Mouse (Mus musculus): ENCODE measurements around the gene Tst.

Tst gene

DNA sequence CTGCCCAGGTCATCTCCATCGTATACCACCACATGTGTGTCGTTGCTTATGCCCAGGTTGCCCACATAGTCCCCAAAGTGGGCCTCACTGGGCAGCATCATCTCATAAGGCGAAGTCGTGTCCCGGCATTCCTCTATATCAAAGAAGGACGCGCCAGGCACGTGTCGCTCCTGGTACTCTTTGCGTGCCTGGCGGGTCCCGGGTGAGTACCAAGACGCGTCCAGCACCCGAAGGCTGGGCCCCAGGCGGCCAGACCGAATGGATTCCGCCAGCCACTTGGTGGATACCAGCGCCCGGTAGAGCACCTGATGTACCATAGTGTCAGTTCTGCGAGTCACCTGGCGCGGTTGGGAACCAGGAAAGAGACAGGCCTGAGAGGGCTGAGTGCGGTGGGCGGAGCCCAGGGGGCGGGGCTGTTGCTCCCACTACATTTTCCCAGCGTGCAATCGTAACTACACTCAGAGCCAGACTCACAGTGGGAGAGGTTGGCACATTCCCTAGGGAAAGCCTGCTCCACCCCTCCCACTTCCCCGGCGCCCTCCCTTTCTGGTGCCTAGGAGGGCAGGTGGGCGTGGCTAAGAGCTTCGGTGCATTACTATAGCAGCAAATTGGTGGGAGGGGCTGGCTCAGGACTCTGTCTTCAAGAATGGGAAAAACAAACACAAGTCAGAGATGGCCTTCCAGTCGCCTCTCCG is at the start of gene Tst:
Tst (minus strand) TSS at position 391 of the 695 bp plus-strand sequence.
- DNase-seq: peak; percentile 86 to 89

DNA sequence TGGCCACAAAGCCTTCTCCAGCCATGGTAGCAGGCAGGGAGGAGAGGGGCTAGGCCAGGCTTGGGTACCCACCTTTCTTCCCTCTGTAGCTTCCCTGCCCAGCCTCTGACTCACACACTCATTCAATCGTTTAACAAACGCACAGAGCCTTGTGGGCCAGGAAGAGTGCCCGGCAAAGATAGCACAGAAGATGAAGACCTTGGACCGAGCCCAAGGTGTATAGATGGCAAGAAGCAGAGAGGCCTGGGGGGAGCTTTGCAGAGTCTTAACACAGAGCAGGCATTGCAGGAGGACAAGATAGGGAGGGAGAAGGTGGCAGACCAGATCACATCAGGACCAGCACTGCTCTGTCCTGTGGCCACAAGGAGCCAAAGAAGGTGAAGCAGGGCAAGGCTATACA is 49.5 kb upstream of the Tst start:
- DNase-seq: no peak

DNA sequence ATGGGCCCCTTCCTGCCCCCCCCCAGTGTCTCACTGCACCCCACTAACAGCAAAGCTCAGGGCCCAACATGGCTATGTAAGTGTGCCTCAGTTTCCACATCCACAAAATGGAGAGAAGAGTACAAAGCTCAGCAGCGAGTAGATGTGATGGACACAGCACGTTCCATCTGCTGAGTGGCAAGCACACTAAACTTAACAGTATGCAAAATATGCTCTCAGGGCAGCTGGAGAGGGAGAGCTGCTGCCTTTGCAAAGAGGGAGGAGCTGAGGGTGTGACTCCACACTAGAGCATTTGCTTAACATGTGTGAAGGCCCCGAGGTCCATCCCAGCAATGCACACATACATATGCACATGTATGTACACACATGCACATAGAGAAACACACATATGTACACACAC is 47.2 kb upstream of the Tst start:
- no peak for DNase-seq

DNA sequence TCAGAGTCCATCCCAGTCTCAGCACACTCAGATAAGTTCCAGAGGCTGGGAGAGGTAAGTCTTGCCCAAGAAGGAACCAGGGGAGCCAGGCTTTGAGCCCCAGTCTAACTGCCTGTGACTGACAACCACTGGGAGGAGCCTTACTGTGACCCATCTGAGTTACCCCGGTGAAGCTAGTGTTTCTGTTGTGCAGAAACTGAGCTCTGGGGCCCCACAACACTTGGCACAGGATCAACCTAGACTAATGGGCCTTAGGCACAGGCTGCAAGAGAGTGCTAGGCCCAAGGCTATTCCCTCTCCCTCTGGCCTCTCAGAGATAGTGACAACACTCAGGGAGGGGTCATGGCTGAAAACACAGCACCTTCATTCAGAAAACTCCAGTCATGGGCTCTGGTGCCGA is 45.5 kb upstream of the Tst start:
- no peak for DNase-seq

DNA sequence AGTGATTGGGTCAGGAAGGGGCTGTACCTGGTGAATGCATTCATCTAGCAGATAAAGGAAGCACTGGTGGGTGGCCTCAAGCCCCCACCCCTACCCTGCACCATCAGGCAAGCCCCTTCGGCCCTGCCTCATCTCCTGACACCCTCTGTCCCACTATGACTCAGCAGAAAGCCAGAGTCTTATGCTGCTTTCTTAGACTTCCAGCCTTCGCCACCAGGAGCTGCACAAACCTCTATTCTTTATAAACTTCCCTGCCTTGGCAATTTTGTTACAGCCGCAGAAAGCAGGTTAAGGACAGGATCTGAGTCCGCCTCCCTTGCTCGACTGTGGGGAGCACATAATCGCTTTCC is 44.7 kb upstream of the Tst start:
- DNase-seq: no peak

DNA sequence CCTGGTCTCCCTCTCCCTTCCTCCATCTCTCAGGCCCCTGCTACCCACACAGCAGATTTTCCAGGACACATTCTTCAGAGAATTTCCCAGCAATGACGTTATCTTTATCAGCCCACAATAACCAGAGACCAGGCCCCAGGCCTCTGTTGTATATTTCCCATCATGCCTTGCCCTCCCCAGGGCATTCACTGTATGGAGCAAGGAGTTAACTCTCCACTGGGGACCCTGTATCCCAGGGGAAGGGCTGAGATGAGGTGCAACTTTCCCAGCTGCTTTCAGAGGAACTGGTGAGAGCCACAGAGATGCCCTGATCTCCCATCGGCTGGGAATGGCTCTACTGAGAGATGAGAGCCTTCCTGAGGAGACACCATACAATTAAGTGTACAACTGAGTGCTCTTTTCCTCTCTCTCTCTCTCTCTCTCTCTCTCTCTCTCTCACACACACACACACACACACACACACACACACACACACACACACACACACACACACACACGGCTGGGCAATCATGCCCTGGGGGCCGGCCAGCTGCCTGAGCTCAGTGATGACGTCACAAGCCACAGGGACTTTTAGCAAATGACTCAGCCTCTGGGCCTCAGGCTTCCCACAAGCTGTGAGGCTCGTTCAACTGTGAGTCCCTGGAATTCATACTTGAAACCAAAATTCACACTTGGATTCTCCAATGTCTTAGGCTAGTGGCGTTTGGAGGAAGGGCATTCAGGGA is 44.1 kb upstream of the Tst start:
- peak; percentile 20 to 58 for DNase-seq

DNA sequence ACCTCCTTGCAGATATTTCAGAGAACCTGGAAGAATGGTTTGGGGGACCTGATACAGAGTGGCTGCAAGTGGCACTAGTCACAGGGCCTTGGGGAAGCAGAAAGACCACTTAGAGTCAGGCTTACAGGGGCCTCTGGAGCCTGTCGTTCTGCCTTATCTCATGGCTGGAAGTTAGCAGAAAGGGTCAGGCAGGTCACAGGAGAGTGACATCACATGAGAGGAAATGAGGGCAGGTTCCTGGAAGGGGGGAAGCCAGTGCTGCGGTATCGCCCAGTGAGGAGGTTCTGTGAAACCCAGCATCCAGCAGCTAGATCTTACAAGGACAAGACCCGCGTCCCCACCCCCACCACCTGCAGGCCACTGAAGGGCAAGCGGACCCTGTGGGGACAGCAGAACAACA is 43.4 kb upstream of the Tst start:
- no peak for DNase-seq

DNA sequence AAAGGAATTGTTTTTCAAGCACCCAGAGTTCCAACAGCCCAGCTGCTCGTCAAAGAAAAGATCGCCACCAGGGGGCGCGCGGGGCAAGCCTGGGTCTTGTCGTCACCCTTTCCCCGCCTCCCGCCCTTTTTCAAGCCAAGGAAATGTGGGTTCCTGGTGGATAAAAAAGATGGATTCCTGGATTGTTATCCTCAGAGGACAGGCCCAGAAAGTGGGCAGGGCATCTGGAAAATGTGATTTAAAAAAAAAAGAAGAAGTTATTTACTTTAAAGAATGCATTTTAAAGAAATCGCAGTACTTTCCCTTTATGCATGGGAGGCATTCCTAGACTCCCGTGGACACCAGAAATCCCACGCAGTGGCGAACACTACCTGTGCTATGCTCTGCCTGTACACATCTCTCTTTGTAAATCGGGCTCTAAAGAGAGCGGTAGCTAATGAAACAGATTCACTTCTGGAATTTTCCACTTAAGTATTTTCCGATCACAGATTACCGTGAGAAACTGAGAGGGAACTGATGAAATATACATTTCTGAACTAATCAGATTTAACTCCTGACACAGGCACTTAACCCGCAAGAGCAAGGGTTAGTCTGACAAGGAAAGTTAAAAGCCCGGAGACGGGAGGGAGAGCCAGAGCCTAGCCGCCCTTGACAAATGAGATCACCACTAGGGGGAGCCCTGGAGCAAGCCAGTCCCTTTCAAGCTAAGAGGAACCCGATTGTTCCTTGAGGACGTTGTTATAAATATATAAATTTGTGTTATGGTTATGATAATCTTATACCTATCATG is 42.2 kb upstream of the Tst start:
- peak; percentile 96 to 99 for DNase-seq

DNA sequence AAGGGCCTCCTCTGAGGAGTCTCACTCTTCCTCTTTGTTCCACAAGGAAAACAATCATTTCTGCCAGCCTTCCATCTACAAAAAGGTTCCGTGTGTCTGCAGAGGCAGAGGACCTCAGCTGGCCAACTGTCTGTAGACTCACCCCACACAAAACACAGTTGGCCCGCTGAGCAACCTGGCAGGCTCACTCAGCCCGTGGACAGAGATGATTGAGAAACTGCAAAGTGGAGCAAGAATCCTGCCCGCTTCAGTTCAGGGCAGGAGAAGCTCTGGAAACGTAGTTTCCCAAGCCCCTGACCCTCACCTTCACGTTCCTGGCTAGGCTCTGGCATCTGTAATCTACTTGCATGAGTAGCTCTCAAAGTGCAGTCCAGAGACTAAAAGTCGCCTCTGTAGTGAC is 41.4 kb upstream of the Tst start:
- no peak for DNase-seq

DNA sequence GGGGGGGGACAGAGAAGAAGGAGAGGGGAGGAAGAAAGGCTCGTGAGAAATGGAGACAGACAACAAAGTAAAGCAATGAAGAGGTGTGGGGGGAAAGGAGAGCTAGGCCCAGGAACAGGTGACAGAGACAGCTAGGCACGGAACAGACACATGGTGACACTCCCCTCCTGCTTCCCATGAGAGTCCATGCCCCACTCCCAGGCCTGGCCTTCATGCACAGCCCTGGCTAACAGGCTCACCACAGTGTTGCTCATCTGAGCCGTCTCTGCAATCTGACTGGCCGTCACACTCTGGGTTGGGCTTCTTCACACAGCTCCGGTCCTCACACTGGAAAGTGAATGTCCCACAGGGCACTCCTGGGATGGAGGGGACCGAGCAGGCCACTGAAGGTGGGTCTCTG is 38.1 kb upstream of the Tst start:
- DNase-seq: no peak

DNA sequence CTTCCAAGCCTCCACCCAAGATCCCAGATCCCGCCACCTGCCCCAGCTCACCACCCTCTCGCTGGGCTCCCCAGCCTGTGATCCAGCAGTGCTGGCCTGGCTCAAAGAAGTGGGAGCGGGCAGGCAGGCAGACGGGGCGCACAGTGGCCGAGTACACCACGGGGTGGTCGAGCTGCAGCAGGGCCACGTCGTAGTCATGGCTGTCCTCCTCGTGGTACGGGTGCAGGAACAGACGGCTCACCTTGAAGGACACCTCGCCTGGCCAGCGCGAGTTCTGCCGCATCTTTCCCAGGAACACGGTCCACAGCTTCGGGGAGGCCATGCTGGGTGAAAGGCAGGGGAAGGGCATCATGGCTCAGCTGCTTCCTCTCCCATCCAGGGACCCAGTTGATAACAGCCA is 36.5 kb upstream of the Tst start:
- no peak for DNase-seq

DNA sequence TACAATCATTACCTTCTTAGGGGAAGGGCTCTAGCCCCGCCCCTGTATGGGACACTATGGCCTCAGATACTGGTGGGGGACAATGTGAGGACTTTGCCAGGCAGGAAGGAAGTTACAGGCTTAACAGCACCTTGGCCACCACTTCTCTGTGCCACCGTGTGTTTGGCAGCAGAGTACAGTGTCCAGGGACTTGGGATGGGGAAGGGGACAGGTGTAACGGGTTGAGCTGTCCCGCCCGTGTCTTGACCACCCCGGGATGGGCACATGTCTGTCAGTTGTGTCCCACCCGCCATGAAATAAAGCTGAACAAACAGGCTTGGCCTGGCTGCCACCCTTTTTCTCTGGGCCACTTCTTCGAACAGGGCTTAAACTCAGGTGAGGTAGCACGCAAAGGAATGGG is 33.3 kb upstream of the Tst start:
- DNase-seq: no peak

DNA sequence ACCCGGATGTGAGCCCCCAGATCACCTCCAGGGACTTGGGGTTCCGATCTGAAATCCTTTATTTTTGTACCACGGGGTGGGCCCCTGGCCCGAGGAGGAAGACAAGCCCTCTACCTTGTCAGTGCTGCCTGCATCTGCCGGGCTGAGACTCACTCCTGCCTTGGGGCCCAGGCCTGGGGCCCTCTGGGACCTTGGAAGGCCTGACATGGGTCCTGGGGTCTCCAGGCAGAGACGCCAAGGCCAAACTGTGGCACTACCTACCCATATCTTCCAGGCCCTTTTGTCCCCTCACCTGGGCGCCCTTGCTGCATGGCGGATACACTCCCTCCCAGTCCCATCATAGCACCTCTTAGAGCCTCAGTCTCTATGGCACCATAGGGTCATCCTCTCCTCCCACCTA is 32.8 kb upstream of the Tst start:
- no peak for DNase-seq

DNA sequence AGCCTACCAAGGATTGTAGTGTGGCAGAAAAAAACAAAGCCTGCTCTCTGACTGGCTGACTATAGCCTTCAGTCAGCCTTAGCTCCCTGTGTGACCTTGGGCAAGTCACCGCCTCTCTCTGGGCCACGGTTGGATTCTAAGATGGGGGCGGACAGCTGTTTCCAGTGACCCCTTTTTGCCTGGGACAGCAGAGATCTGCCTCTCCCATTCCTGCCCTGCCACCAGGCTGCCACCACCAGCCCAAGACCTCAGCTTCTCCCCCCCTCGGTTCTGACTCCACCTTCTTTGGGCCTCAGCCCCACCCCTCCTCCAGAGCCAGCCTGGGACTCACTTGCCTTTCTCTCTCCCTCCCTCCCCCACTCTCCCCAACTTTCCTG is 32.3 kb upstream of the Tst start:
- DNase-seq: no peak

DNA sequence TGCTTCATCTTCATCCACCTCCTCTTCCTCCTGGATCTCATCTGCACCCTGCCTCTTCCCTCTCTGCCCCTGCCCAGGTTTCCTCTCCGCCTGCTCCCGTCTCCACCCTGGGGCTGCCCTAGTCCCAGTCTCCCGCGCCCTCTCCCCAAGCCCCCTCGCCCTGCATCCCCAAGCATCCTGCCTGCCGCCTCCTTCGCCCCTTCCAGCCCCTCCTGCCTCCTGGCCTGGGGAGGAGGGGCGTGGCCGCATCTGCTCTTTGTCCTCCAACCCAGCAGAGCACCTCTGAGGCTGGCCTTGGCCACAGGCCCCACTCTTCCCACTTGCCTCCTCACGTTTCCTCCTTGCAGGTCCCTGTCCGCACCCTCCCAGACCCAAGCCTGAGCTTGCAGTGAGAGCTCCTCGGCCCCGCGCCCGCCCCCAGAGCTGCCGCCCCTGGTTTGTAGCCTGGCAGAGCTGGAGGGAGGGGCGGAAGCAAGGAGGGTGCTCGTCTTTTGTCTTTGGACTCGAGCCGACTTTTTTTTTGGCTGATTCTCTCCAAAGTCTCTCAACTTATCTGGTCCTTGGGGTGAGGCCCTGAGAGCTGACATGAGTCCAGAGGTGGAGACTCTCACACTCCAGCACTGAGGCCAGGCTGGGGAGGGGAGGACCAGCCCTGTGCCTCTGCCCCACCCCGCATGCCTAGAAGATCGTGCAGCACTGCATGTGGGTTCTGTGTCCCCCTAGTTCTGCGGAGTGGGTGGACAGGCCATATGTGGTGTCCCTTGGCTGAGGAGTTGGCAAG is 31.7 kb upstream of the Tst start:
- peak; percentile 55 to 67 for DNase-seq

DNA sequence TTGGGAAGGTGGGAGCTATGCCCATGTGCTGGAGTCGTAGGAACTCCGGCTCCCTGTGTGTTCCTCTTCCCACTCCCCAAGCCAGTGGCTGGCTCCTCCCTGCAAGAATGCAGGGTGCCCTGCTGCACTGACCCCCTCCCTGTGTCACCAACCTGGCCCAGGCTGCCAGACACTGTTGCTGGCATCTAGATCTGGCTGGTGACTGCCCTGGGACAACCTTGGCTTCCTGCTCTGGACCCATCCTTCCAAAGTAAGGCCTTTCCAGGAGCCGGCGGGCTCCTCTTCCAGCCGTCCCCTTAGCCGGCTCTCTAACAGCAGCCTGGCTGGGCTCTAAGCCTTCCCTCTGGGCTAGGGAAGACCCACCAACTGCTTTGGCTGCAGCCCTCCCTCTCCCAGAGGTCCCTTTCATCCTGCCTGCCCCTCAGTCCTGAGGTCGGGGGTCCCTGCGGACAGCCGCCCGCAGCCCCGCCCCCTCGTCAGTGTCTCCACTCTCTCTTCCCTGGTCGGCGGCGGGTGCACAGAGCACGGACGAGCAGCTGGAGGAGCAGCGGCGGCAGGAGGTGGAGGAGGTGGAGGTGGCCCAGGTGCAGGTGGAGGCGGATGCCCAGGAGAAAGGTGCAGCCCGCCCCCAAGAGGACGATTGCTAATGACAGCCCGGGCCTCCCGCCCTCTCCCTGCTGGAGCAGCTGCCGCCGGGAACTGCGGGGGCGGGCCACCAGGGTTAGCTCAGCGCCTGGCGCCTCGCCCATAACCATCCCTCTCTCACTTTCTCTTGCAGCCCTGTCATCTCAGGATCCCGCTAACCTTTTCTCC is 30.9 kb upstream of the Tst start:
- peak; percentile 95 to 96 for DNase-seq

DNA sequence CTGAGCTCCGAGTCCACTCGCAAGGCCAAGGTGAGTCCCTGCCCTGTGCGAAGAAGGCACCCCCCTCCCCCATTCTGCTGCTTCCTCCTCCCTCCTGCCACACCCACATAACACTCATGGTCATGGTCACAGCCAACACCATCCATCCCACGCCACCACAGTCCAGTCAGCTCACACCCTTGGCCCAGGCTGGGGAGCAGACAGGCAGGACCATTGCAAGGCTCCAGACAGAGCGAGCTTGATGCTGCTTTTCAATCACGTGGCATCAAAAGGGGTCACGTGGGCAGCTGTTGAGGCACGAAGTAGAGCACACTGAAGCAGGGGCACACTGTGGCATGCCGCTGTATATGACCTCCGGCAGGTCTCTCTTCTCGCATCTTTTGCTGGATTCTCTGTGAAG is 30.0 kb upstream of the Tst start:
- peak in 1 of 2 experiments; percentile 33 for DNase-seq

DNA sequence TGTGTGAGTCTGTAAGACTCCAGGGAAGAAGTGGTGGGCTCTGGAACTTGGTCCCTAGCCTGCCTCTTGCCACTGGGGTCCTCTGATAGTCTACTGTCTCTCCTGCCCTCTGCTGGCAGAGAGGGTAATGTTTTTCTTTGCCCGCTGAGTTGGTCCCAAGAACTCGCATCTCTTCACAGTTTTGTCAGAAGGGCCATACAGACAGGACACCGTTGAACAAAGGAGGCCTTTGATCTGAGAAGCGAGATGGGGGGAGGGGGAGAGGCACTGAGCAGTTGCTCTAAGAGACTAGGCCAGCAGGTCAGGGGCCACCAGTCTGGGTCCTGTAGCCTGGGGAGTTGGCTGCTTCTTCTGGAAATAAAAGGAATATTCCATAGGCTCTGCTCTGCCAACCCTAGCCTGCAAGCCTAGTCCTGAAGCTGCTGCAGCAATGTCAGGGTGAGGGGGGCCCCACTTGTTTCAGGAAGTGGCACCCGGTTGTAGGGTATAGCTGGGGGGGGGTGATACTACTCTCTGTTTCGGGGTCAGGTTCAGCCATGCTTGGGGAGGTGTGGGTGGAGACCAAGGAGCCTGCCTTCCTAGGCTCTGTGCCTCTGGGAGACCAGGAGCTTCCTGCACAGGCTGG is 29.3 kb upstream of the Tst start:
- peak; percentile 51 to 60 for DNase-seq

DNA sequence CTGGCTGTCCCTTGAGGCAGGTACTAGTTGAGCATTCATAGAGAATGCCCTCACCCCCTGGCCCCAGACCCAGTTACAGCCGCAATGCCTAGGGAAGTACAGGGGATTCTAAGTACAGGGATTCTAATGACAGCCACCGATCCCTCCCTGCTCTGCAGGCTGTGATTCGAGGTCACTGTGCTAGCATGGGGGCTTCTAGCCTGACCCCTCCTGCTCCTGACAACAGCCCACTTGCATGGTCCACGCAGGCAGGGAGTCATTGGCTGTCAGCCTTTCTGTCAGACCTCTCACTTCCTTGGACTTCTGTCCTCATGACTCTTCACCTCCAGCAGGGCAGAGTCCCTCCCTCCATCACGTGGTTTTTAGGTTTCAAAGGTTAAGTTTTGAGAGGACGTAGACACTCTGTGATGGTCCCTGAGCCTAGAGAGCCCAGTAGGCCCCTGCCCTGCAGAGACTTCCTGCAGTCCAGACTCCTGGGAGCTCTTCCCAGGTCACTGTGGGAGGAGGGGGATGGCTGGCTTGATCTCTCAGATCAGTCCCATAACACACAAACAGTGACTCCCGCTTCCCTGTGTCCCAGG is 25.9 kb upstream of the Tst start:
- DNase-seq: no peak

DNA sequence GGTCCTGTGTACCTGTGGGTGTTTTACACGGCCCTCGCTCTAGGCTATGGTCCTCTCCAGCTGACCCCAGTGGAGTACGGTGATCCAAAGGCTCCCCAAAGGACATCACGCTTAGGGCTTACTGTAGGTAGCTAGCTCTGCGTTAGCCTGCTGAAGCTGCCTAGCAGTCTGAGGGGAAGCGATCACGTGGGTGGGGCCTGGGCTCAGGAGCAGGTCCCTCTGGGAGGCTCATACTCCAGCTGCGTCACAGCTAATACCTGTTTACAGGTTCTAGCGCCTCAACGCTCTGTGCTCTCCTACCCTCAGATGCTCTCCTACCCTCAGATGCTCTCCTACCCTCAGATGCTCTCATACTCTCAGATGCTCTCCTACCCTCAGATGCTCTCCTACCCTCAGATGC is 25.2 kb upstream of the Tst start:
- peak in 1 of 2 experiments; percentile 9 for DNase-seq

DNA sequence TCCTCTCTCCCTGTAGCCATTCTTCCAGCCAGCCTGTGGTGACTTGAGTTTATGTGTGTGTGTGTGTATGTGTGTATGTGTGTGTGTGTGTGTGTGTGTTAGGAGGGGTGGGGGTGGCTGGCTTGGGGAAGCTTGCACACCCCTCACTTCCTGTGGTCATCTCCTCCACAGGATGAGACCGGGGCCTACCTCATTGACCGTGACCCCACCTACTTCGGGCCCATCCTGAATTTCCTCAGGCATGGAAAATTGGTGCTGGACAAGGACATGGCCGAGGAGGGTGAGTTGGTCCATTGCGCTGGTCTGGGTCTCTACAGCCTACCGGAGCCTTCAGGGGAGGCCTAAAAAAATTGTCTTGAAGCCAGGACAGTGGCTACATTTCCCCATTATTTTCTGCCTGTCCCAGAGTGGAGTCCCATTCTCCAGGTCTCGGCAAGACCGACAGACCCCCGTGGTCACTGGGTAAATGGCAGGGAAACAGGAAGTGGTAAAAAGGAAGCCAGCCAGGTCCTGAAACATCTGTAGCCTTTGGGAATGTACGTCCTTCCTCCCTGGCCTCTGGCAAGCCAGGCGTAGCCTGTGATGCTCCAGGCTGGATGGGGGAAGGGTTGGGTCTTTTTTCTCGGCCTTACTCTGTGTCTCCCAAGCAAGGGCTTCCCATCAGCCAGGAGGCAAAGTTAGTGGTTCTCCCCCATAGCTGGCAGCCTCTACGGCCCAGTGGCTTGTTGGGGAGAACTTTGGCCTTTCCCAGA is 24.3 kb upstream of the Tst start:
- peak; percentile 8 to 11 for DNase-seq
